9 mouse cellular contexts compared by ENCODE assay signal in genomic region chr7:132339041-132339839, GRCm38 (mm10). TPM values are rescaled to one million over a fixed set of nuclear protein-coding genes. Genes with fewer than 3 reads are reported as not detected.
DNase-seq lines count a peak whose midpoint lies in the region; ATAC-seq lines count a peak whose summit lies in the region.
"Had no signal": no experiment of that assay in that cellular context is flagged by ENCODE, and none has a peak within 500 bp of the region (broad histone marks: within the 10 kb centered on the region; RNA-seq: fewer than 3 reads in every experiment).

No protein-coding gene starts in this region.

- H3K36me3 ChIP-seq in kidney, embryonic 14.5 days (ENCODE audit: control insufficient read depth, insufficient read depth, low read length) = no peaks in the 10 kb centered on the region
- H3K36me3 ChIP-seq in heart, embryonic 15.5 days = no peaks in the 10 kb centered on the region
- H3K36me3 ChIP-seq in limb, embryonic 15.5 days = no peaks in the 10 kb centered on the region

- H3K9ac ChIP-seq in kidney, embryonic 14.5 days (ENCODE audit: low read depth, low read length) = no peak overlapping the region
- H3K9ac ChIP-seq in heart, embryonic 15.5 days = no peak overlapping the region
- no peak overlapping the region for H3K9ac ChIP-seq in limb, embryonic 15.5 days

- 76% methylated on average over 14 of the region's 14 CpGs for WGBS in kidney, embryonic 14.5 days
- WGBS in heart, embryonic 15.5 days = 62% methylated on average over 14 of the region's 14 CpGs
- 80% methylated on average over 14 of the region's 14 CpGs for WGBS in limb, embryonic 15.5 days

- H3K27me3 ChIP-seq in kidney, embryonic 14.5 days (ENCODE audit: control insufficient read depth, insufficient read depth, low read length) = no peaks in the 10 kb centered on the region
- no peaks in the 10 kb centered on the region for H3K27me3 ChIP-seq in heart, embryonic 15.5 days
- no peaks in the 10 kb centered on the region for H3K27me3 ChIP-seq in limb, embryonic 15.5 days

- H3K4me1 ChIP-seq in kidney, embryonic 14.5 days (ENCODE audit: control insufficient read depth, insufficient read depth, low read length) = peaks cover 11% of the 10 kb centered on the region
- H3K4me1 ChIP-seq in heart, embryonic 15.5 days (replicated peaks) = peaks cover 7% of the 10 kb centered on the region
- peaks cover 14% of the 10 kb centered on the region for H3K4me1 ChIP-seq in limb, embryonic 15.5 days

- ATAC-seq in kidney, embryonic 14.5 days (ENCODE audit: low FRiP score, low TSS enrichment) = no peak
- peak; percentile 53; the same call in 1 of the 2 replicates for ATAC-seq in heart, embryonic 15.5 days (replicated peaks; ENCODE audit: insufficient number of reproducible peaks, insufficient read depth, low FRiP score, low read depth)
- ATAC-seq in limb, embryonic 15.5 days (ENCODE audit: insufficient number of reproducible peaks, low FRiP score, low TSS enrichment, low read depth) = no peak

- DNase-seq in kidney, adult 8-10 months = no peak
- DNase-seq in skeletal muscle tissue, adult 2 months (ENCODE audit: low read depth, low spot score) = peak; percentile 29
- DNase-seq in cerebellum, adult 8-10 months = no peak
- no peak for DNase-seq in retina, postnatal 1 day
- no peak for DNase-seq in neural tube, embryonic 10.5 days (ENCODE audit: extremely low spot score, low spot score)
- DNase-seq: adrenal gland, postnatal 10 days had no signal

- H3K4me2 ChIP-seq in kidney, embryonic 14.5 days (replicated peaks; ENCODE audit: low read depth, low read length) = no peak overlapping the region
- H3K4me2 ChIP-seq in heart, embryonic 15.5 days = no peak overlapping the region
- H3K4me2 ChIP-seq in limb, embryonic 15.5 days = no peak overlapping the region

- no peaks in the 10 kb centered on the region for H3K9me3 ChIP-seq in kidney, embryonic 14.5 days (ENCODE audit: control insufficient read depth, low read length)
- no peaks in the 10 kb centered on the region for H3K9me3 ChIP-seq in heart, embryonic 15.5 days (replicated peaks)
- H3K9me3 ChIP-seq in limb, embryonic 15.5 days = no peaks in the 10 kb centered on the region

- peak overlapping the region; percentile 77; the same call in 1 of the 2 replicates for H3K27ac ChIP-seq in kidney, embryonic 14.5 days (ENCODE audit: low read depth, low read length)
- peak overlapping the region; percentile 78 for H3K27ac ChIP-seq in heart, embryonic 15.5 days
- H3K27ac ChIP-seq in limb, embryonic 15.5 days = peak overlapping the region; percentile 14; the same call in 1 of the 2 replicates

- H3K4me3 ChIP-seq in kidney, embryonic 14.5 days (ENCODE audit: low read length) = no peak overlapping the region
- no peak overlapping the region for H3K4me3 ChIP-seq in heart, embryonic 15.5 days
- H3K4me3 ChIP-seq in limb, embryonic 15.5 days = no peak overlapping the region

RNA-seq across cellular contexts. Expression of gene Chst15, which starts 22.2 kb away (rescaled TPM):
- 10.0 and 18.8 TPM in 2 replicates for polyA plus RNA-seq in kidney, embryonic 14.5 days (2014; fragmentation: Nextera tagmentation; extraction: Ambion mirVana)
- 4.4 and 6.8 TPM in 2 replicates for polyA plus RNA-seq in heart, embryonic 15.5 days (2015; fragmentation: Nextera tagmentation; extraction: Ambion mirVana)
- 22.4 and 24.9 TPM in 2 replicates for polyA plus RNA-seq in limb, embryonic 15.5 days (2015; fragmentation: Nextera tagmentation; extraction: Ambion mirVana)

Comparison
In these comparisons a context has a peak if more than half of its experiments do, and no peak if none do; other contexts are left out.
1. H3K27ac ChIP-seq: peak in every context shown above with its lines; median percentile 78 in heart, embryonic 15.5 days; 77 in kidney, embryonic 14.5 days; 14 in limb, embryonic 15.5 days.